Mouse (Mus musculus): Measurements from ENCODE around the gene Slc25a25.

DNA sequence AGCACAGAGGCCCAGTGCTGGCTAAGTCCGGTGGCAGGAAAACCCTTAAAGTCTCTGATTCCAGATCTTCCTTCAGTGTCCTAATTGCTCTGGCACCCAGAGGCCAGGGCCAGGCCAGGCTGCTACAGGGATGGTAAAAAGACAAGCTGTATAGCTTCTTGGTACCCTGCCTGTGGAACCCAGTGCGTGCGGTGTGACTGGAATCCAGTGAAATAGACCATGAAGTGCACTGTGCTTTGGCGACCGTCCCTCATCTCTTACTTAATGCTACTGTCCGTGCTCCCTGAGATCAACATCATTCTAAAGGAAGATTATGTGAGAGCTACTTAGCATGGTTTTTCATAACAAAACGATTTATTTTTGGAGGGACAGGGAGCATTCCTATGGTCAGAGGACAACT lies 39.8 kb downstream of the Slc25a25 start:
- TF ChIP-seq CTCF (conservative IDR thresholded peaks at IDR 0.05; ENCODE audit: low read length) = no peak
- TF ChIP-seq POU5F1 (IDR thresholded peaks at IDR 0.05; ENCODE audit: borderline replicate concordance, low read length) = no peak

All from E14TG2a.4 (cell line).